Mouse (Mus musculus) right cerebral cortex, adult 2 months (tissue): ENCODE measurements at regions not wholly inside any gene's neighbourhood (a gene's known extent, or its start where the extent isn't known, plus 50 kb on each side); places are given as distances from the start of the nearest gene placed in this dataset.
A peak's percentile ranks its signal among the peaks of the same experiment; 100 is the strongest.

Experiments
- DNase-seq, 2 experiments: peaks; one replicate each; pipeline ENCODE4 v3.0.0; 2021 to 2022; ENCODE audit warnings: low spot score in 2 of 2

DNA sequence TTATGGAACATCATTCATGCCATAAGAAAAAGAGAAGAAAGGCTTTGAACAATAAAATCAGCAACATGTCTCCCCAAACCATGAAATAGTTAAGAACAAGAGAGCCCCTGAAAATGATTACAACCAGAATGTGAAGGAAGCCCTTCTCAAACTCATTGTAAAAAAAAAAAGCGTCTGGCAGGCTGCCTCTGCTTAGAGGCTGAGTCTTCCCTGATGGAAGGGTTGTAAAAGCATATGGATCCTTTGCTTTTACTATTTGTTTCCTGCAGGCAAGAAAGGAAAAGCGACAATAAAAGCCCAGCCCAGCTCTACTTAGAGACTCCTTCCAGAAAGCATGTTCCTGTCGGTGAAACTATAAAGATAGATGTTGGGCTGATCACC lies 461.2 kb upstream of the Cited2 start:
- DNase-seq: no peak

GRCm38 (mm10) chr10:17272646-17273045 lies 450.4 kb upstream of the Cited2 start:
- no peak for DNase-seq

- DNase-seq: no peak
These were observed 449.2 kb upstream of the Cited2 start for GRCm38 (mm10) chr10:17273855-17274254.

GRCm38 (mm10) chr10:17275214-17275613 lies 447.8 kb upstream of the Cited2 start:
- DNase-seq: no peak

- DNase-seq: no peak
These were observed 445.1 kb upstream of the Cited2 start for GRCm38 (mm10) chr10:17277911-17278310.

- DNase-seq: no peak
These were observed 438.2 kb upstream of the Cited2 start for GRCm38 (mm10) chr10:17284858-17285257.

DNA sequence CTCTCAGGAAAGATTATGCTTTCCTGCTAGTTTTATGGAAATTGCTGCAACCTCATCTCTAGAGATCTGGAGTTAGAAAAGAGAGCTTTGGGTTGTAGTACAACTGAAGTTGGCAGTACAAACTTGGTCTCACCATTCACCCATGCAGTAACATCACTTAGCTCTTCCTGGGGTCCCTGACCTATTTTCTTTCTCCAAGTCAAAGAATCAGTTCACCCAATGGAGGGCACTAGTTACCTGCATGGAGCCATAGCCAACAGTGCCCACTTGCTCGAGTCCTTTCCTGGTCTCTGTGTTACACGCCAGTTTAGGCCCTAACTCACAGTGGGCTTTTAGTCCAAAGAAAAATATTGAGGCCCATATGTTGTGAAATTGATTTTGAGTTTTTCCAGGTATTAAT lies 435.9 kb upstream of the Cited2 start:
- DNase-seq: no peak

GRCm38 (mm10) chr10:17288231-17288630 lies 434.8 kb upstream of the Cited2 start:
- no peak for DNase-seq

- DNase-seq: no peak
These were observed 430.7 kb upstream of the Cited2 start for GRCm38 (mm10) chr10:17292331-17292730.

DNA sequence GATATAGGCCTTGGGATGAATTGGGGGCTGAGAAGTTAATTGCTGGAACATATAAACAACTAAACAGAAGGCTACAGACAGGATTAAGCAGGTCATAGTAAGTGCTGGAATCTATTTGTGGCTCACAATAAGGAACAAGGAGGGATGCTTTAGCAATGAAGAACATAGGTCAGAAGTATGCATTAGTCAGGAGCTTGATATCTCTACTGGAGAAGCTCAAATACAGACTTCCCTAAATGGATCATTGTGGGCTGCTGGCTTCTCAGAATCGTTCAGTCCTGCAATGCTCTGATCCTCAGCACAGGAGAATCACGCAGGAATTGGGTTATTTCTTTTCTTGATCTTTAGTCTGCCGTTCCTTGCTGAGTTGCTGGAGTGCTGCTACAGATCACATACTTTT lies 428.6 kb upstream of the Cited2 start:
- DNase-seq: no peak

- DNase-seq: no peak
These were observed 427.9 kb upstream of the Cited2 start for GRCm38 (mm10) chr10:17295157-17295556.

DNA sequence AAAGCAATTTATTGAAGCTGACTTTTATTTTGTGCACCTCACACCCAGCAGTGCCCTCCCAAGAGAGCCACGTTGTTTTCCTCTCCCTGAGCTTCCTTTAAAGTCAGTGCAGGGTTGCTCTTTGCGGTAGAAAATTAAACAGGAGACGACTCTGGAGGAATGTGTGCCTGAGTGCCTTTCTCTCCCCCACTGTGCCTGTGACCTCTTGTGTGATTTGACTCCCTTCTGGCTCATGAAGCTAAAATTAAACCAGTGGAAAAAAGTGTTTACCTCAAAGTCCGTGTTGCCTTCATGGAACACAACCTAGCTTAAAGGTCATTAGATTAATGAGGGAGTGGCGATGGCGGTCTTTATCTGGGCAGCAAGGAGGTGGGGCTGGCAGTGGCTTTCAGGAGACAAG lies 423.4 kb upstream of the Cited2 start:
- no peak for DNase-seq

DNA sequence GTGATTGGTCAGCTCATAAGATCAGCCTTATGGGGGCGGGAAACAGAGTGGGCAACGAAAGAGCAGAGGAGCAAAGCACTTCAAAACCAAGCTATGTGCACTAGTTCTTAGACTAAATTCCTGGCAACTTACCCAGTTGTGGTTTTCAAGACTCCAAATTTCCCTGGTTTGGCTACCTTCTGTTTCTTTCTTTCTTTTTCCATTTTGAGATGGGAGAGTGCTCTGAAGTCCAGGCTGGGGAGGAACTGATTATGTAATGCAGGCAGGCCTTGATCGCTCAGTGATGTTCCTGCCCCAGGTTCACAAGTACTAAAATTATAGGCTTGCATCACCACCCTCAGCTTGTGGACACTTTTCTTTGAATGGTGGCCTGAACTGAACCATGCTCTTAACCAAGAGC lies 396.3 kb upstream of the Cited2 start:
- no peak for DNase-seq

DNA sequence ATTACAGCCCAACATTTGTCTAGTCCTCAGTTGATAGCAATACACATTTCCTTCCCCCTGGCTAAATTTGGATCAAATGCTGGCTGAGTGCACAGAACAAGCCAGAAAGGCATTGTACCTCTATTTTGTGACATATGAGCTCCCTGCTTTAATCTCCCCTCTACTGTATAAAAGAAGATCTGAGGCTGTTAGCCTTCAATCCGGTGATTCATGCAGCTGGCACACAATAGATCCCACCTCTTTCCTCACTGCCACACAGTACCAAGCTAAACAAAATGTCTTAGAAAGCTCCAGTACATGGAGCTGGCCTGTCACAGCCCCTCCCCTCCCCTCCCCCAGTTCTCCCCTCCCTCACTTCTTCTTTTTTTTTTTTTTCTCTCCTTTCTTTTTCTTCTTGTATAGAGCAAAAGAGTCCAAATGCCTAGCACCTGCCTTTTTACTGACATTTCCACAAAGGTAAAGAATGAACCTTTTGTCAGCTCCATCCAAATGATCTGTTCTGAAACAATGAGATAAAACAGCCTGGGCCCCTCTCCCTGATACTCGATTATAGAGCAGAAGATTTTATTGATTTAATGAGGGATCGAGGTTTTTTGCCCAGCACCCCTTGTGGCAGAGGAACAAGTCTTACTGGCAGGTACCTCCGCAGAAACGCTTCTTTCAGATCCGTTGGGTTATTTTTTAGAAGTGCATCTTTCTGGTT lies 392.0 kb upstream of the Cited2 start:
- DNase-seq: peak; percentile 24 to 40

DNA sequence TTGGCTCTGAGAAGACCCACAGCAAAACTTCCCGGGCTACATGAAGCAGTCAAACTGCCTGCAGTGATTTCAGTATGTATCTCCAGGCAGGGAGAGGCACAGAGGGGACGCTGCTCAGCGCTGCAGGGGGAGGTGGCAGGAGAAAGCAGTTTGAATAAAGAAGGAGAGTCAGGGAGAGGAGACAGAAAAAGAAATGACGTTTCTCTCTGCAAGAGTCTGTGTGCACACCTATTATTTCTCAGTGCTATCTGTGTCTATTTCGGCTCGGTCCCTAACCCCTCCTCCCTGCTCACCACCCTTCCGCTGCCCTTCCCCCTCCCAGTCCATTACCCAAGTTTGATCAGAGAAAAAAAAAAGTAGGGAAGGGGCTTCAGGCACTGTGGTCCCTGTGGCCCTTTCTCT lies 391.4 kb upstream of the Cited2 start:
- peak; percentile 49 to 51 for DNase-seq

DNA sequence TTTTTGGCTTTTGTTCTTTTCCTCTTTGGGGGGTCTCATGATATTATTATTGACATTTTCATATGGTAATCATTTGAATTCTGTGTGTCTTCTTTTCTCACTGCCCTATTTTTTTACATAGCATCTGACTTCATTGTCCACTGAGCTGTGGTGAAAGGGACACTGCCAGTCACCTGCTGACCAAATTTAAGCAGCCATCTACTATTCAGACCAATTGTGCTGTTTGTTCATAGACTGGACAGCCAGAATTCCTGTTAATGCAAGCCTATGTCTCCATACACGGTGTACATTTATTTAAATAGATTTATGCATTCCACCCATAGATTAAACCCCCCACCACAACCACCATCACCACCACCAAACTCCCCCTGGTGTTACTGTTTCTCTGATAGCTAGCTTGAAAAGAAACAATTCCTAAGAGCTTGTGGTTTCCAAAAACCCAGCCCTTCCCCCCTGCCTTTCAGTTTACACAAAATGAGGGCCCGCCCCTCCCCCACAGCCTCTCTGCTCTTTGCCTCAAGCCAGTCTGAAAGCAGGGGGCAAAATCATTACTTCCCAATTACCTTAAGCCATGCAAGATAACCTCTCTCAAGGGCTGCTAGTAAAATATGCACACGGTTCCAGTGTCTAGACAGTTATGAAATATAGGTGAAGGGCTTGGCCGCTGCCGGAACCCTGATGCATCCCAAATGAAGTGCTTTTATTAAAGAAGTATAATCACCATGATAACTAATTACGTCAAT lies 390.8 kb upstream of the Cited2 start:
- DNase-seq: no peak

DNA sequence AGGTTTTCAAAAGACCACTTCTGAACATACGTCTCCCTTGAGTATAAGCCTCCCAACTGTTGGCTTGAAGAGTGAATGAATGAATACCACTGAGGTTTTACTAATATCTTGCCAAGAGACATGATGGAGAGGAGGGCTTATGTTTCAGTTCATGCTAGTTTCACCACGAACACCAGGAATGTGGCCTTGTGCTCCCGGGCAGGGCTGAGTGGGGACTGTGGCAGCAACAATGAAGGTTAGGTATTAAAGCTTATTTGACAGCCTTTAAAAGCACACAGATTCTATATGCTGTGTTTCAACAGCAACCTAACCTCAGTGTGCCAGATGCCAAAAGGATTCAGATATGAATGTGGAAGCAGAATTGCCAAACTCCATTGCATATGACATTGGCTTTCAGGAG lies 390.0 kb upstream of the Cited2 start:
- DNase-seq: no peak

DNA sequence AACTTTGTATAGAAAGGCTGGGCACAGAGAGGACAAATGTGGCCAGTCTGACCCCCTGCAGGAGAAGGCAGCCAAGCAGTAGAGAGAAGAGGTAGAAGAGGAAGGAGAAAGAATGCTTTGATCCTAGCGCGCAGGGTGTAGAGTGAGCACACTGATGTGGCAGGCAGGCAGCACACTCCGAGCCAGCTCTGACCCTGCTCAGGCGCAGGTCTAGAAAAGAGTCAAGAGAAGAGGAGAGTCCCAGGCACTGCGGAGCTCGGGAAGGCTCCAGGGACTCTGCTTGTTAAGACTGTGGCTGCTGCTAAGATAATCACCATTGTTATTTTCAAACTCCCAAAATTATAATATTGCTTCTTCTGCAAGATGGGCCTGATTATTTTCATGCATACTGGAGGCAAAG lies 389.3 kb upstream of the Cited2 start:
- no peak for DNase-seq

- DNase-seq: no peak
These were observed 385.8 kb upstream of the Cited2 start for GRCm38 (mm10) chr10:17337217-17337616.

- DNase-seq: no peak
These were observed 379.2 kb upstream of the Cited2 start for GRCm38 (mm10) chr10:17343829-17344228.

GRCm38 (mm10) chr10:17352202-17352994 lies 370.6 kb upstream of the Cited2 start:
- DNase-seq: no peak

GRCm38 (mm10) chr10:17355476-17355875 lies 367.5 kb upstream of the Cited2 start:
- no peak for DNase-seq

DNA sequence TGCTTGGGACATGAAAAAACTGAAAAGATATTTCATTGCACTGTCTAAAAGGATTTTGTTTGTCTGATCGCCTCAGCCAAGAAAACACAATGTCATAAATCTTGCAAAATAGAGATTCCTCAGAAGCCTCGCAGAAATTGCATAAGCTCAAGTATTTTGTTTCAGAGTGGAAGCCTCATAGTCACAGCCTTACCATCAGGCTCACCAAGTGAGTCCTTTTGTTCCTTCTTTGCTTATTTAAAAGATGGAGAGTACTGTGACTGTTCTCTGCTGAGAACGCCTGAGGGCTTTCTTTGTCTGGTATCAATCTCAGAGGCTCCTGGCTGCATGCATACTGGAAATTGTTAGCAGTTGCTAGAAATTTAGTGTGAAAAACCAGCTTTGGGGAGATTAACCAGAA lies 367.0 kb upstream of the Cited2 start:
- DNase-seq: no peak
